Mouse (Mus musculus) urinary bladder, postnatal 4 days (tissue): Measurements from ENCODE around the gene Spink8.

ENCODE experiments used
- DNase-seq, 2 experiments: peaks; one replicate each; pipeline ENCODE4 v3.0.0; 2021 to 2022; ENCODE audit warnings: low spot score in 2 of 2

Spink8 gene

DNA sequence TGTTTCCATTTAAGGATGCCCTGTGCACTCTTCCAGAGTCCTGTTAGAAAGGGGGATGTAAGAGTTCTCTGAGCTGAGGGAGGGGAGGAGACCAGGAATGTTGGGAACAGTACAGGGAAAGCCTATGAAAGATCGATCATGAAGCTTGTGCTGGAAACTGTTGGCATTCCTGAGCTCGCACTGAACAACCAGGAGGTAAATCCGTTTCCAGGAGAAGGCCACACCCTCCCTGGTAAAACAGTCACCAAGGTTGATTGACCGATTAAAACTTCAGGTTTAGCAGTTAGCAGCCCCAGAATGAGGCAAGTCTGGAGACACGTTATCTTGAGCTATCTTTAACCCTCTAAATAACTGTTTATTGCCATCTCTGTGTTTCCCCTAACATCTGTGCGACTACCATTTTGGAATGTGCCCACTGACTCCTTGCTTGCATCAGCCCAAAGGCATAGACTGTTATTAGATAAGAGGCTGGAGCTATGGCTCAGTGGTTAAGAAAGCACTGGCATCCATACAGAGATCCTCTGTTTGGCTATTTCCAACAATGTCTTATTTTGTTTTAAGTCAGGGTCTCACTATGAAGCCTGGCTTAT lies 59.0 kb downstream of the Spink8 start:
- no peak for DNase-seq

DNA sequence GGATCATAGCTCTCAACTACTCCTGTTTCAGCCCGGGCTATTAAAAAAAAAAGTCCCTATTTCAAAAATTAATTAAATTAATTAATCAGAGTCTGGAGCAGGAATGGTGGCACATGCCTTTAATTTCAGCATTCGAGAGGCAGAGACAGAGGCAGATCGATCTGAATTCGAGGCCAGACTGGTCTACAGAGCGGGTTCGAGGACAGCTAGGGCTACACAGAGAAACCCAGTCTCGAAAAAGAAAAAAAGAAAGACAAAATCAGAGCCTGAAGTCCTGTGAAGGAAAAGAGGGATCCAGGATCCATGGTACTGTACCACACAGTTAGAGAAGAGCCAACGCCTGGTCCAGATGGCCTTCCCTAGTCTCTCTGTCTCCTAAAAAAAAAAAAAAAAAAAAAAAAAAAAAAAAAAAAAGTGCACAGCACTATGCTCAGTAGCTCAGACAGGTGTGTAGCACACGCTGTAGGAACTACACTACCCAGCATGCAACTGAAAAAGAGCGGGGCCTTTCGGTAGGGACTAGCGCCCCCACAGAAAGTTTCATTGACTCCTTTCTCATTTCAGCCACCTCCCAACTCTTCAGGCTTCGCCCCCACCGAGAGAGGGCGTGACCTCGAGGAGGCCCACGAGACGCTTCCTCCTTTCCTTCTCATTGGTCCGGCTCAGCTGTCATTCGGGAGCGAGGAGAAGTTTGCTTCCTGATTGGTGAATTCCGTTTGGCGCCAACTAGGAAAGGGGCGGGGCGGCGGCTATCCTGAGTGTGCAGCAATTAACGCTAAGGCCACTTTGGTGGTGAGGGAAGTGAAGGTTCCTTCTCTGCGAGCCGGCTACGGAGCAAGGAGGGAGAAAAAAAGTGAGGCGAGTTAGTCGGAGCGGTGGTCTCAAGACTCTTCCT lies 63.0 kb downstream of the Spink8 start, which contains the start of gene Cdc25a:
TSS of gene Cdc25a (plus strand) at position 783 of the 895 bp plus-strand sequence.
- peak; percentile 97 for DNase-seq

GRCm38 (mm10) chr9:109875695-109876601 lies 63.9 kb downstream of the Spink8 start:
- DNase-seq, result peak; percentile 67 to 73
